Mouse (Mus musculus): Measurements from ENCODE around the gene Serpinb3b. TPM values are rescaled to one million over a fixed set of nuclear protein-coding genes. Genes with fewer than 3 reads are reported as not detected.
"Not testable (repeated sequence)": the region's sequence is repeated elsewhere in the genome, so short reads cannot be mapped to it uniquely, and the experiment has no call there.

Gene Serpinb3b
- not detected for total RNA-seq (2022)

DNA sequence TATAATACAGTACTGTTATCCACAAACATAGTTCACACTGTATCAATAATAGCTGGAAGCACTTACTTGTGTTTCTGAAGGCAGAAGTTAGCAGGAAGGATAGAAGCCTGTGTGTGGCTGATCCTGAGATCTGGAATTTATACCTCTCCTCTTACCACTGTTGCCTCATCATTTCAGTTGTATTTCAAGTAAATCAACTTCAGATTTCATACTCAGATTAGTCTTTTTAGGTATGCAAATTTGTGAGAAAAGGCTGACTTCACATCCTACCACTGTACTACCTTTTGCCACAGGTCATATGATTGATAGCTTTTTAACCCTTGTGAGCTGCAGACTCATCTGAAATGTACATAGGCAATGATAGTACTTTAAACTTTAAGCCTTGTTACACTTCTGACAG is at the start of gene Serpinb3b, which contains the start of gene Serpinb3c:
Serpinb3b (minus strand) TSS at position 101 of the 400 bp plus-strand sequence.
Serpinb3c (minus strand) TSS at position 111 of the 400 bp plus-strand sequence.
- DNase-seq (ENCODE audit: low spot score in 2 of 2), result not testable (repeated sequence)

GRCm38 (mm10) chr1:107243170-107243569 is 35.0 kb downstream of the Serpinb3b start:
- peak; percentile 4 to 22 for DNase-seq (ENCODE audit: low spot score in 2 of 2)

GRCm38 (mm10) chr1:107217276-107217675 is 60.9 kb downstream of the Serpinb3b start:
- not testable (repeated sequence) for DNase-seq (ENCODE audit: low spot score in 2 of 2)

- peak; percentile 6 to 21 for DNase-seq (ENCODE audit: low spot score in 2 of 2)
Observed at GRCm38 (mm10) chr1:107127453-107127852, 150.7 kb downstream of the Serpinb3b start.

Other genes with a start within 250 kb of the Serpinb3b start
- gene Serpinb3a, start 226.1 kb downstream of the Serpinb3b start, total RNA-seq (2022), result not detected
- not detected for gene Serpinb3d, start 194.9 kb downstream of the Serpinb3b start, total RNA-seq (2022)
- gene Serpinb3c, start within 50 bp of the Serpinb3b start, total RNA-seq (2022), result not detected
- not detected for gene Serpinb11, start 82.8 kb upstream of the Serpinb3b start, total RNA-seq (2022)
- under 1 TPM in 3 of 4 experiments, not detected in 1; 0.17 to 0.41 (median 0.24) TPM for gene Serpinb7, start 121.3 kb upstream of the Serpinb3b start, total RNA-seq (2022)
- gene Serpinb2, start 233.1 kb upstream of the Serpinb3b start, total RNA-seq (2022), result not detected